Mouse (Mus musculus) hindbrain, embryonic 16.5 days (tissue): ENCODE measurements around the gene Ficd. TPM values are rescaled to one million over a fixed set of nuclear protein-coding genes. Genes with fewer than 3 reads are reported as not detected.

ENCODE experiments used
- ATAC-seq: fragments of 200-750 bp; cut with Nextera tagmentation; 2 replicates; pipeline ENCODE4 v1.8.0; 2017; ENCODE audit warnings: moderate TSS enrichment, moderate library complexity
- H3K27ac ChIP-seq: fragments of 300-500 bp; sonication (generic); 2 replicates; pipeline ENCODE4 v1.5.1; 2014; ENCODE audit warnings: low read depth, mild to moderate bottlenecking, control low read depth, low read length, moderate library complexity
- H3K27me3 ChIP-seq: fragments of 300-500 bp; sonication (generic); replicated peaks from 2 replicates; pipeline ENCODE4 v1.6.1; 2014; ENCODE audit warnings: low read length; ENCODE audit not compliant: control insufficient read depth, insufficient read depth
- H3K36me3 ChIP-seq: fragments of 300-500 bp; sonication (generic); 2 replicates; pipeline ENCODE4 v1.6.1; 2014; ENCODE audit warnings: mild to moderate bottlenecking, low read length, moderate library complexity, mixed read lengths; ENCODE audit not compliant: control insufficient read depth, insufficient read depth
- H3K4me1 ChIP-seq: fragments of 300-500 bp; sonication (generic); 2 replicates; pipeline ENCODE4 v1.6.1; 2014; ENCODE audit warnings: low read depth, low read length; ENCODE audit not compliant: control insufficient read depth, insufficient read depth
- H3K4me2 ChIP-seq: fragments of 300-500 bp; sonication (generic); 2 replicates; pipeline ENCODE4 v1.6.1; 2014; ENCODE audit warnings: mild to moderate bottlenecking, low read length, control low read depth, moderate library complexity
- H3K4me3 ChIP-seq: fragments of 300-500 bp; sonication (generic); 2 replicates; pipeline ENCODE4 v1.5.1; 2014; ENCODE audit warnings: mild to moderate bottlenecking, low read length, control low read depth, moderate library complexity
- H3K9ac ChIP-seq: fragments of 300-500 bp; sonication (generic); 2 replicates; pipeline ENCODE4 v1.6.1; 2014; ENCODE audit warnings: low read depth, mild to moderate bottlenecking, control low read depth, low read length, moderate library complexity
- H3K9me3 ChIP-seq: fragments of 300-500 bp; sonication (generic); 2 replicates; pipeline ENCODE4 v1.6.1; 2014; ENCODE audit warnings: mild to moderate bottlenecking, low read length, moderate library complexity; ENCODE audit not compliant: control insufficient read depth
- WGBS: fragments of 180-500 bp; shearing (Covaris S2); extraction: QIAGEN DNeasy Blood & Tissue Kit; methylation state at CpG from one replicate; pipeline ENCODE4 v1.1.7; 2014; 5-methylcytosine and 5-hydroxymethylcytosine counted together
- polyA plus RNA-seq: library from polyadenylated mRNA; unstranded; fragments of >200 nt; fragmentation: Nextera tagmentation; extraction: Ambion mirVana; gene quantifications from 2 replicates; pipeline ENCODE4 v1.2.1, GENCODE M21; 2015

Gene Ficd
- polyA plus RNA-seq, 1 experiment from 2014 or later, result 10.9 TPM

DNA sequence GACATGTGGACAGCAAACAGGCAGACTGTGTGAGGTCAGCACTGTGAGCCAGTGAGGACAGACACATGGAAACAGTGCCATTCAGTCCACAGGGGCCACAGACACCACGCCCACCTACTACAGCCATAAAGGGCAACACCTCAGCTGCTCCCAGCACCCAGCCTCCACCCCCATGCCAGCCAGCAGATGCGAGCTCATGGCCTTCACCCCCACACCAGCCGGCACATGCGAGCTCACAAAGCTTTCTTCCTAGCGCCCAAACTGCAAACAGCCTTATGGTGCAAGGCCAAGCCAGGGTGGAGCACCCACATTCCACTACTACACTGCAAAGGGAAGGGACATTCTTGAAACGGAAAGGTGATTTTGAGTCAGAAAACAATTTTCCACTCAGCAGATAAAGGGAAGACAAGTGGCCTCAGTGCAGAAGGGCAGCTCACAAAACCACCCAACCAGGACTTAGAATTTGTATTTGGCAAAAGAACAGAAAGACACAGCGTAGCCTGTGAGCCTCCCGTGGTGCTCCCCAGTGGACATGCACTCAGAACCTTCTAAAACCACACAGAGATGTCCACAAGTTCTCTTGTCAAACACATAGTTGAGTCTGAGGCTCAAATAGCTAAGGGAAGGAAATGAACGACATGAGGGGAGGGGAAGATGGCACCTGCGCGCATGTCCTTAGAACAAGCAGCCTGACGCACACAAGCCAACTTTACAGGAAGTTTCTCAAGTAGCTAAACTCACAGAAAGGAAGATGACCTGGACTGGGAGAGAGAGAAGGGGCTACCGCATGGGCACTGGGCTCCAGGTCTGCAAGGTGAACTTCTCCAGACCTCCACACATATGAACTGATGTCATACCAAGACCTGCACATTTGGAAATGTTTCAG, 30.3 kb downstream of the Ficd start:
- Histone ChIP-seq H3K4me1 (peaks cover 17% of the 10 kb centered on the region), H3K36me3 (peaks cover 6% of the 10 kb centered on the region), H3K9me3 (no peaks in the 10 kb centered on the region), H3K4me2 (no peak overlapping the region), H3K9ac (no peak overlapping the region), H3K4me3 (no peak overlapping the region), H3K27ac (no peak overlapping the region), H3K27me3 (no peaks in the 10 kb centered on the region)
- 93% methylated on average over 13 of the region's 13 CpGs for WGBS
- no peak for ATAC-seq

DNA sequence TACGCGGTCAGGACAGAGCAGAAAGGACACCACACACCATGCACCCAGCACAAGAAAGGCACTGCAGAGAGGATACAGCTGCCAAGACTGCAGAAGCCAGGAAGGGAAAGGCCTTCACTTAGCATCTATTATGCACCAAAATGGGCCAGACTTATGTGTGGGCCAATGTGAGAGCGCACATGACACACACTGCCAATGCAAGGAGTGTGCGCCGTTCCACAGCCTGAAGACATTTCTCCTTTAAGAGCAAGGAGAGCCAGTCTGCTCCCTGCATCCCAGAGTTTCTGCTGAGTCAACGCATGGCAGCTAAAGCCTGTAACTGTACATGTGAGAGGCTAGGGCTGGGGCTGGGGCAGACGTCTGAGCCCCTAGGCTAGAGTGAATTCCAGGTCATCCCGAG, 33.2 kb downstream of the Ficd start:
- Histone ChIP-seq H3K4me1 (peaks cover 25% of the 10 kb centered on the region), H3K4me3 (no peak overlapping the region), H3K9ac (no peak overlapping the region), H3K4me2 (no peak overlapping the region), H3K9me3 (no peaks in the 10 kb centered on the region), H3K36me3 (peaks cover 3% of the 10 kb centered on the region), H3K27ac (no peak overlapping the region), H3K27me3 (no peaks in the 10 kb centered on the region)
- ATAC-seq, result no peak
- 88% methylated on average over 8 of the region's 8 CpGs for WGBS

DNA sequence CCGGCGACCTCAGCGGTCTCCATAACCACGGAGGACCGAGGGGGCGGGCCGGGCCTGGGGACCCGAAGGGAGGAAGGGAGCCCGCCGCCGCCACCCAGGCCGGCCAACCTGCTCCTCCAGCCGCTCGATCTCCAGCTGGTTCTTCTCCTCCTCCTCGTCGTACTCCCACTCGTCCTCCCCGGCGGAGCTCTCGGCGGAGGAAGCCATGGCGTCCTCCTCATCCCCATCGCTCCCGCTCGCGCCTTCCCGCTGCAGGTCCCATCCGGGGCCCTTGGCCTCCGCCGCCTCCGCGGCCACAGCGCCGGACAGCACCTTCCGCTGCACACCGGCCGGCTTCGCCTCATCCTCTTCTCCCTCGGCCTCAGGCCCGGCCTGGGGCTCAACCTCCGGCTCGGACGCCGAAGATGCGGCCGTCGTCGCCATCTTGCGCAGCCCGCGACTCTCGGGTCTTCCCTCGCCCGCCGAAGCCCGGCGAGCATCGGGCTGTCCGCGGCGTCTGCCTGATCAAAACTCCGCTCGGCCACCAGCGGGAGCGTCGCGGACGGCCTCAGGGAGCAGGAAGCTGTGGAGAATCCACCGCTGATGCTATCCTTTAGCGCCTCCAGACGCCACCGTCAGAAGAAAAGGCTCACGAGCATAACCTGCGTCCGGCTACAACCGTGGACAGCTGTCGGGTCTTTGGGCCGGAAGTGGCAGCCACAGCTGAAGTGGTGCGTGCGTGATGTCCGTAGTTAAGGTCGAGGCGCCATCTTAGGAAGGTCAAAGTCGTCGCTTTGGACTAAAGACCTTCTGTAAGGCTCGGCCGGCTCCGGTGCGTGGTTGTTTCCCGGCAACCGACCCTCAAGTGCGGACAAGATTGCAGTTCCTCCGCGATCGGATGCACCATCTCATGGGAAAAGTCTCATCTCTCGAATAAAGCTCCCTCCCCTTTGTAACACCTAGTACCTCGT, 35.9 kb downstream of the Ficd start:
- H3K4me1 ChIP-seq, result peaks cover 27% of the 10 kb centered on the region
- peak overlapping the region; percentile 99 for H3K27ac ChIP-seq
- H3K4me2 ChIP-seq, result peak overlapping the region; percentile 94
- under 1% methylated on average over 86 of the region's 97 CpGs for WGBS
- peak overlapping the region; percentile 91 for H3K4me3 ChIP-seq
- H3K9me3 ChIP-seq, result no peaks in the 10 kb centered on the region
- H3K27me3 ChIP-seq, result no peaks in the 10 kb centered on the region
- peak overlapping the region; percentile 93 for H3K9ac ChIP-seq
- ATAC-seq, result peak; percentile 80
- peaks cover 11% of the 10 kb centered on the region for H3K36me3 ChIP-seq

DNA sequence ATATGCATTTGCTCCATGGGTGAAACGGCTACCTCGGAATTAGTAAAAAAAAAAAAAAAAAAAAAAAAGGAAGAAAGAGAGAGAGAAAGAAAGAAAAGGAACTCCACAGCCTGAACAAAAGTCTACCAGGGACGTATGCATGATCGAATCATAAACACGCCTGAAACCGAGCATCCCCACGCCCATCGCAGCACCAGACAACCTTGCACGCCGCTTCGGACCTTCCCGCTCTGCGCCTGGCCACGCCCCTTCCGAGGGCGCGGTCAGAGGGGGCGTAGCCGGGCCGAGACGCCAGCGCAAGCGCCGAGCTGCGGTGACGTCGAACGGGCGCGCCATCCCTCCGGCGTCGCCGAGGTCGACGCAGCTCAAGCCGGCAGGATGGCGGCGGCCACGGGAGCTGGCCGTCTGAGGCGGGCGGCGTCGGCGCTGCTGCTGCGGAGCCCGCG, 36.9 kb downstream of the Ficd start, which contains the start of the genes Sart3 and Iscu:
Gene Sart3, minus strand, starts transcription at position 61 of the 446 bp plus-strand sequence.
Gene Iscu, plus strand, starts transcription at position 299 of the 446 bp plus-strand sequence.
- H3K4me3 ChIP-seq, result peak within 1 kb of the TSS; percentile 91
- H3K4me1 ChIP-seq, result peaks cover 27% of the 10 kb centered on the region
- H3K27me3 ChIP-seq, result no peaks in the 10 kb centered on the region
- WGBS, result under 1% methylated on average over 39 of the region's 49 CpGs
- peaks cover 17% of the 10 kb centered on the region for H3K36me3 ChIP-seq
- peak; percentile 88 for ATAC-seq
- H3K4me2 ChIP-seq, result peak within 1 kb of the TSS; percentile 94
- peak within 1 kb of the TSS; percentile 99 for H3K27ac ChIP-seq
- H3K9me3 ChIP-seq, result no peaks in the 10 kb centered on the region
- peak within 1 kb of the TSS; percentile 93 for H3K9ac ChIP-seq

DNA sequence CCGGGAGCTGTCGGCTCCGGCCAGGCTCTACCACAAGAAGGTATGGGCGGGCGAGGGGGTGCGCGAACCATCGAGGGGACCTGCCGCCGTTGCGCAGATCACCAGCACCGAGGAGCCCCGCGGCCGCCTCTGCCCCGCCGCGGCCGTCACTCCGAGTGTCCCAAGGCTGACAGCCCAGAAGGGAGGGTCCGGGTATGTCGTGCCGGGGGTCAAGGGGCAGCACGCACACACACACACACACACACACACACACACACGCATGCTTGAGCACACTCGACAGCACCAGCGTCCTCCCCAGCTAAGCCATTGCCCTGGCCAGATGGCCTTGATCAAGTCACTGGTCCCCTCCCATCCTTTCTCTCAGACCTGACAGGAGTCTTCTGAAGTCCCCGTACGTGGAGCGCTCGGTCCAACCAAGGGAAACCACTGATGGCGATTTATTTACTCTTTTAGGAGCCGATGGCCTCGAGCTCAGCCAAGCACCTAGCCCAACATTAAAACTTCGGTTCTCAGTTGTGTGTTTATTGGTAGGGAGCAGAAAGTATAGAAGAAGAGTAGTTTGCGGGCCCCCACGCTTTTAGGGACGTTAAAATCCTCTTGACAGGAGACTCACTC, 37.4 kb downstream of the Ficd start:
- peaks cover 27% of the 10 kb centered on the region for H3K4me1 ChIP-seq
- ATAC-seq, result peak; percentile 50
- no peaks in the 10 kb centered on the region for H3K27me3 ChIP-seq
- H3K27ac ChIP-seq, result peak overlapping the region; percentile 99
- H3K4me2 ChIP-seq, result peak overlapping the region; percentile 94
- WGBS, result 2% methylated on average over 26 of the region's 38 CpGs
- no peaks in the 10 kb centered on the region for H3K9me3 ChIP-seq
- H3K4me3 ChIP-seq, result peak overlapping the region; percentile 91
- H3K36me3 ChIP-seq, result peaks cover 16% of the 10 kb centered on the region
- peak overlapping the region; percentile 93 for H3K9ac ChIP-seq

DNA sequence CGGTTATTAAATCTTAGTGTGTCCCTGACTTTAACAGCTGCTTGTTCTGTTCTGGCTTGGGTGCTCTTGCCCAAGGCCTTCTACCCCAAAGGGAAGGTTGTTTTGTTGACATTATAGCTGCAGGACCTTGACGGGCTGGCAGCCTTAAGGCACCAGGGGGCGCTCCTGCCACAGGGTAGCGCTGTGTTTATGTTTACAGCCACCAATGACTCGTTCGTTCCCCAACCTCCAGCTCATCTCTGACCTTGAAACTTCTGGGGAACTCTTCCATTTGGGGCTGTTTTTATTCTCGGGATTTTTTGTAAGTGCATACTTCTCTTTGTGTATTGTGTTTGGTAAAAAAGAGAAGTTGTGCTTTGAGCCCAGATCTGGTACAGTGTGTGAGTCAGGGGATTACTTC, 38.1 kb downstream of the Ficd start:
- Histone ChIP-seq H3K4me2 (peak overlapping the region; percentile 94), H3K27me3 (no peaks in the 10 kb centered on the region), H3K4me1 (peaks cover 27% of the 10 kb centered on the region), H3K27ac (no peak overlapping the region), H3K4me3 (peak overlapping the region; percentile 91), H3K36me3 (peaks cover 14% of the 10 kb centered on the region; the same call in 1 of the 2 replicates), H3K9me3 (no peaks in the 10 kb centered on the region), H3K9ac (no peak overlapping the region)
- ATAC-seq, result no peak
- WGBS, result under 1% methylated on average over 7 of the region's 7 CpGs

DNA sequence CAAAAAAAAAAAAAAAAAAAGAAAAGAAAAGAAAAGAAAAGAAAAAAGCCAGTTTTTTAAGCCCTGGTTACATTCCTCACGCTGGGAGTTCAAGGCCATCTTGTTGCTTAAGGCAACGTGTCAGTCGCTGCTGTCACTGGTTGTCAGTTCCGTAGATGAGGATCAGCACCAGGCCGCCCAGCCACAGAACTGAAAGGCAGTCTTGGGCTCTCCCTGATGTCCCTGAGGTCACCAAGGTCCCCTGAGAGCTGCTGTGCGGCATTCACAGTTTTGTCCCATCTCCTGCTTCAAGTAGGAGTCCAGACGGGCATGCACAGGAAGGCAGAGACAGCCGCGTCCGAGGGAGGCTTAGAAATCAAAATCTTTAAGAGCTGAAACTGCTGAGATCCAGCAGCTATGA, 40.0 kb downstream of the Ficd start:
- Histone ChIP-seq H3K36me3 (peaks cover 14% of the 10 kb centered on the region; the same call in 1 of the 2 replicates), H3K9me3 (no peaks in the 10 kb centered on the region), H3K27me3 (no peaks in the 10 kb centered on the region), H3K4me2 (no peak overlapping the region), H3K27ac (no peak overlapping the region), H3K4me3 (no peak overlapping the region), H3K9ac (no peak overlapping the region), H3K4me1 (peaks cover 10% of the 10 kb centered on the region)
- no peak for ATAC-seq
- WGBS, result 92% methylated on average over 10 of the region's 10 CpGs

DNA sequence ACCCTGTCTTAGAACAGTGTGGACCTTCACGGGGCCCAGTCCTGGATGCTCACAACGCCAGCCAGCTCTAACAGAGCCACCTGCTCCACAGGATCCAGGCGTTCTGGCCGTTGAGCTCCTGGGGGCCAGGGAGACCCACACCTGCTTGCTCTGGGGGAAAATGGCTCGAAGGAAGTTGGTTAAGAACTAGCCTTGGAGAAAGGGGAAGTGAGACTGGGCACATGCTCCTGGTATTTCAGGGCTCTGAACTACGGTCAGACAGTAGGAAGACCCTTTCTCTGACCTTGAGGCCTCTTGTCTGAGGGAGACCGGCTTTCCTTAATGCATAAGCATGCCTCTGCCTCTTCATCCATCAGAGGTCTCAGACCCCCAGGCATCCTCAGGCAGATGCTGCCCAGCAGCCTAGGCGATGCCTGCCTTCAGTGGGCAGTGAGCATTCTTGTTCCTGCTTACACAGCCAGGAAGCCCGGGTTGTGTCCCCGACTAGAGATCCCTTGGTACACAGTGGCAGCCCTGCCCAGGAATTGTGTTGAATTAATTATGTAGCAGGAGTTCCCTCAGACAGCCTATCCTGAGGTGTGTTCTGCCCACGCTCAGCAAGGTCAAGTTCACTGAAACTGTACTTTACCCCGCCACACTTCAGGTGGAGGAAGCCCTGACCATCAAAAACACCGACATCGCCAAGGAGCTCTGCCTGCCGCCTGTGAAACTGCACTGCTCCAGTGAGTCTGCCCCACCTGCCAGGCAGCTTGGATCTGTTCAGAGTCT, 40.7 kb downstream of the Ficd start:
- 88% methylated on average over 15 of the region's 15 CpGs for WGBS
- Histone ChIP-seq H3K4me2 (no peak overlapping the region), H3K4me3 (no peak overlapping the region), H3K27me3 (no peaks in the 10 kb centered on the region), H3K36me3 (peaks cover 14% of the 10 kb centered on the region; the same call in 1 of the 2 replicates), H3K27ac (no peak overlapping the region), H3K9ac (no peak overlapping the region), H3K4me1 (peaks cover 10% of the 10 kb centered on the region), H3K9me3 (no peaks in the 10 kb centered on the region)
- ATAC-seq, result no peak
